Mouse (Mus musculus) lung, adult 18-20 months (tissue): ENCODE measurements around the gene Eif4a3.
"Not testable (repeated sequence)": the region's sequence is repeated elsewhere in the genome, so short reads cannot be mapped to it uniquely, and the experiment has no call there.

ENCODE experiments used
- DNase-seq, 2 experiments: peaks; one replicate each; pipeline ENCODE4 v3.0.0; 2022; ENCODE audit warnings: mixed read lengths in 2 of 2

Eif4a3 gene

GRCm38 (mm10) chr11:119297996-119298395 lies 1.9 kb downstream of the Eif4a3 start:
- no peak for DNase-seq

GRCm38 (mm10) chr11:119292861-119293260 lies 7.0 kb downstream of the Eif4a3 start:
- DNase-seq, result not testable (repeated sequence)

GRCm38 (mm10) chr11:119287207-119287992 lies 12.5 kb downstream of the Eif4a3 start:
- no peak for DNase-seq

GRCm38 (mm10) chr11:119285791-119286527 lies 13.9 kb downstream of the Eif4a3 start:
- peak; percentile 75 to 82 for DNase-seq

- no peak for DNase-seq
Observed at GRCm38 (mm10) chr11:119281030-119281429, 18.9 kb downstream of the Eif4a3 start.

GRCm38 (mm10) chr11:119273186-119273930 lies 26.5 kb downstream of the Eif4a3 start:
- DNase-seq, result no peak

- not testable (repeated sequence) for DNase-seq
Observed at GRCm38 (mm10) chr11:119272492-119272891, 27.4 kb downstream of the Eif4a3 start.

GRCm38 (mm10) chr11:119268557-119269195 lies 31.2 kb downstream of the Eif4a3 start:
- peak; percentile 42 to 48 for DNase-seq

- peak; percentile 94 to 97 for DNase-seq
Observed at GRCm38 (mm10) chr11:119267768-119268556, 31.9 kb downstream of the Eif4a3 start, which contains the start of gene Gaa. Gaa (plus strand) TSS chr11:119267887.

GRCm38 (mm10) chr11:119267241-119267674 lies 32.6 kb downstream of the Eif4a3 start:
- DNase-seq, result peak; percentile 17 to 19

GRCm38 (mm10) chr11:119265811-119266210 lies 34.1 kb downstream of the Eif4a3 start:
- no peak for DNase-seq

- DNase-seq, result no peak
Observed at GRCm38 (mm10) chr11:119264413-119264812, 35.5 kb downstream of the Eif4a3 start.

- DNase-seq, result no peak
Observed at GRCm38 (mm10) chr11:119259977-119260376, 39.9 kb downstream of the Eif4a3 start.

GRCm38 (mm10) chr11:119258572-119259322 lies 41.1 kb downstream of the Eif4a3 start:
- peak; percentile 71 to 74 for DNase-seq

- no peak for DNase-seq
Observed at GRCm38 (mm10) chr11:119258216-119258571, 41.7 kb downstream of the Eif4a3 start.

- not testable (repeated sequence) for DNase-seq
Observed at GRCm38 (mm10) chr11:119256557-119256956, 43.3 kb downstream of the Eif4a3 start.

- no peak for DNase-seq
Observed at GRCm38 (mm10) chr11:119252854-119253541, 46.9 kb downstream of the Eif4a3 start.

- DNase-seq, result no peak
Observed at GRCm38 (mm10) chr11:119250998-119251397, 48.9 kb downstream of the Eif4a3 start.

GRCm38 (mm10) chr11:119249011-119249410 lies 50.9 kb downstream of the Eif4a3 start:
- DNase-seq, result peak in 1 of 2 experiments; percentile 84

GRCm38 (mm10) chr11:119245543-119245942 lies 54.3 kb downstream of the Eif4a3 start:
- not testable (repeated sequence) for DNase-seq
